Mouse (Mus musculus) cerebellum, adult 11 months (tissue): ENCODE results near the gene Col6a5.

Source experiments
- DNase-seq: peaks from one replicate; pipeline ENCODE4 v3.0.0; 2022

The Col6a5 gene

DNA sequence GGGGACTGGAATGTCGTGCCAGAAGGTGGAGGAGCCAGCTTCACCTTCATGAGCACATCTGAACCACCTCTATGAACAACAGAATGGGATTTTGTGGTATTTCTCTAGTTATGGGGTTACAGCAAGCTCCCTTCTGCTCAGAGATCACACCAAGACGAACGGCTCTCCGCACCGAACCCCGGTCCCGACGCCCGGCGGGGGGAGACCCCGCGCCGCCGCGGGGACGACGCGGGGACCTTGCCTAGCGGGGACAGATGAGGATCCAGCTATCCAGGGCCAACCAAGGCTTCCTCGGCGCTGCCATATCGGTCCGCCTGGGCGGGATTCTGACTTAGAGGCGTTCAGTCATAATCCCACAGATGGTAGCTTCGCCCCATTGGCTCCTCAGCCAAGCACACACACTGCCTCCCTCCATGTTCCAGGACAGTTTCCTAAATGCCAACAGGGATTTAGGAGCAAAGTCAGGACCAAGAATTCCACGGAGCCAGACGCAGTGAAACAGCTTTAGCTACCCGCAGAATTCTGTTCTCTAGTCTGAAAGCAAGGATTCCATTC is 141.2 kb downstream of the Col6a5 start:
- no peak for DNase-seq

DNA sequence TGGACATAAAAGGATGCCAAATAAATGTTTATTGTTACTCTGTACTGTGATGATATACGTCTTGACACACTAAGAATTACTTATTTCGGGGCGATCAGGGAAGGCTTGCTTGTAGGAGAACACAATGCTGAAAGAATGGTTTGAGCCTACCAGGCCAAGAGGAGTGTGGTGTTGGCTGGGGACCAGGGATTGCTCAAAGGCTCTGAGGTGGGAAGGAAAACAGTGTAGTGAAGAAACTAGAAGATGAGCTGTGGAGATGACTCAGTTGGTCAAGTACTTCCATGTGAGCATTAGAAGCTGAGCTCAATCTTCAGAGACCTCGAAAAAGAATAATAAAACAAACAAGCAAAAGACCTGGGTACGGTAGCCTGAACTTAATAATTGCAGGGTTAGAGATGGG is 146.0 kb downstream of the Col6a5 start:
- no peak for DNase-seq

DNA sequence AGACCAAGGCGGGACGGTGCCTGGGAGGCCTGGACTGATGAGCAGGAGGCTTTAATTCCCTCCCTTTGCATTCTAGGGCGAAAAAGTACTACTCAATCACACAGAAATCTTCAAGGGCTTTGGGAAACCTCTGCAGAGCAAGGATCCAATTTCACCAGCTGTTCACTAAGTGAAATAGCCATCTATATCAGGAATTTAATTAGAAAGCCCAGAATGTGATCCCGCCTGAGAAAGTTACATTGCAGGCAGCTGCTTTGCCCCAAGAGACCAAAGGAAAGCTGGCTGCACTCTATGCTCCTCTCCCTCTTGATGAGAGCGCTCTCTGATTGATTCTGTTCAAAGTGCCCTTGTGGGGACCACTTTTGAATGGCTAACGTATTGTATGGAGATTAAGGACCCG is 149.0 kb downstream of the Col6a5 start:
- DNase-seq = no peak

DNA sequence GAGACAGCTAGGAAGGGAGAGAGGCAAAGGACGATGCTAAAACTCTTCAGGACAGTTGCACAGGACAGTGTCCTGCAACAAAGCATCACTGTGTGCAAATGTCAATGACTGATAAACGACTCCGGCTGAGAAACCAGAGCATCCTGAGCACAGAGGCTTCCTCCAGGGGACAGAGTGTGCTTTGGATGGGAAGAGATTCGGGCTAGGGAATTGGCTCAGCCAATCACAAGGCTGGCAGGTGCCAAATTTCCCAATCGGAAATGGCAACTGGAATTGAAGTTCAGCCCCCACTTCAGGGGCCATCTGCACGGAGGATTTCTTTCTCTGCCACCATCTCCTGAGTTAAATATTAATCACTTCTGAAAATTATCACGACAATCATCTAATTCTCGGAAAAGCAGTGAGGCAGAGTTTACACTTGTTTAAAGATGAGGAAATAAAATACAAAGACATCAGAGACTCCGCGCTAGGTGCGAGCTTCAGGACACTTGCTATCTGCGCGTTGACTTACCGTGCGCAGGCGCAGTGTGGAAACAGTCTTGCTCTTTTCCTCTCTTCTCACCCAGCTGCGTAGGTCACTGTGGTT is 151.4 kb downstream of the Col6a5 start:
- DNase-seq = no peak
